Mouse (Mus musculus) splenic B cell, adult 2 months (primary cell): ENCODE measurements around the gene Fosl2.
"Not testable (repeated sequence)": the region's sequence is repeated elsewhere in the genome, so short reads cannot be mapped to it uniquely, and the experiment has no call there.

Source experiments
- DNase-seq: peaks from one replicate; pipeline ENCODE4 v3.0.0-alpha.2; 2011; ENCODE audit warnings: low read depth, low spot score
- H3K27me3 ChIP-seq: 2 replicates; pipeline ENCODE4 v1.6.1; 2012; ENCODE audit warnings: mild to moderate bottlenecking, low read length, moderate library complexity, mixed read lengths; ENCODE audit not compliant: control insufficient read depth, poor library complexity, insufficient read depth, severe bottlenecking
- H3K36me3 ChIP-seq: 2 replicates; pipeline ENCODE4 v1.6.1; 2012; ENCODE audit warnings: mild to moderate bottlenecking, low read length, moderate library complexity, mixed read lengths; ENCODE audit not compliant: control insufficient read depth, poor library complexity, insufficient read depth, severe bottlenecking

Gene Fosl2

DNA sequence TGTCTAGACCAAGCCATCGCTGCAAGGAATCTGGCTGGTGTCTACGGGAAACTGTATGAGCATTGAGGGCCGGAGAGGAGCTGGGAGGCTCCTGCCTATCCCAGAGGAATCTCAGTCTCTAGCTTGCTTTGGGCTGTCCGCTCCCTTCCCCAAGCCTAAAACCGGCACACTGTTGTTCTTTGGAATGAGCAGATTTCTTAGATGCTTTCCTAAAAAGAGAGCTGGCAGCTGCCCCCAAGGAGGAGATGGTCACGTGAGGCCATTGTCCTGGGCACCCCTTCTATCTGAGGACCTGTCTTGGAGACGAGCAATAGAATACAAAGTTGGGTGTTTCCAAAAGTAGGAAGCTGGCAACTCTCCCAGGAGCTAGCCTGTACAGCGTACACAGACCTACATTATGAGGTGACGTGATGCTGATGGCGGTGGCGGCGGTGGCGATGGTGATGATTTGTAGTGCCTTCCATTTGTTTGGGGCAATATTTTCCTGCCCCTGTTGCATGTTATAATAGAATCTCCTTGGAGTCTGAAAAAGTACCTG lies 7.9 kb downstream of the Fosl2 start:
- Histone ChIP-seq H3K27me3 (no peaks in the 10 kb centered on the region), H3K36me3 (no peaks in the 10 kb centered on the region)
- DNase-seq: no peak

DNA sequence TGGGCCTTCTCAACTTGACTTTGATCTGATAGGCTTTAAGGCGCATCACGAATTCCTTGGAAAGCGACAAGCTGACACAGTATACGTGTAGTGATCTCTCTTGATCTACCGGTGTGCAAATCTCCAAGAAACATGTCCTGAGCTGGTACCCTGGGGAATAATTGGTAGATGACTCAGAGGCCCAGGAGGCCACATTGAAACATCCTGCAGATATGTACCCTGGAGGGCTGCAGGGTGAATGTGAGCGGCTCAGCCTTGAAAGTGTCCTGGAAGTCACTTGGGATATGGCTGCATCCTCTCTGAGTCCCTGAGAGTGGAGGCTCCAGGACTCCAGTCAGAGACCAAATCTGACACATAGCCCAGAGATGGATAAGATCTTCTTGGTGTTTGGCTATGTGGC lies 10.7 kb downstream of the Fosl2 start:
- no peak for DNase-seq
- H3K36me3 ChIP-seq: no peaks in the 10 kb centered on the region
- H3K27me3 ChIP-seq: no peaks in the 10 kb centered on the region

DNA sequence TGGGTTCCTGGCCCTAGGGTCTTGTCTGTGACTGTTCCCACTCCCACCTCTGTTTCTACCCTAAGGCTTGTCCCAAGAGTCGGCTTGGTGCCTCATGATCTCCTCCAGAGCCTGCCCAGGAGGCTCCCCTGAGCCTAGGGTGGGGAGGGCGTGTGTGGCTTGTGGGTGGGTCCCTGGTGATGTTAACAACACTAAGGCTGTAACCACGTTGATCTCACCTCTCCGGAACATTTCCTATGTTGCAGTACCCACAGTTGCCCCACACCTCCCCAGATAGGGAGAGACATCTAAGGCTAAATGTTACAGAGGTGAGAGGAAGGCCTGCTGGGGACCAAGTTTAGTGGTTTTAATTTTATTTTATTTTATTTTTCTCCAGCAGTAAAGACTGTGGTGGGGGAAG lies 13.0 kb downstream of the Fosl2 start:
- Histone ChIP-seq H3K36me3 (no peaks in the 10 kb centered on the region), H3K27me3 (no peaks in the 10 kb centered on the region)
- DNase-seq: no peak

DNA sequence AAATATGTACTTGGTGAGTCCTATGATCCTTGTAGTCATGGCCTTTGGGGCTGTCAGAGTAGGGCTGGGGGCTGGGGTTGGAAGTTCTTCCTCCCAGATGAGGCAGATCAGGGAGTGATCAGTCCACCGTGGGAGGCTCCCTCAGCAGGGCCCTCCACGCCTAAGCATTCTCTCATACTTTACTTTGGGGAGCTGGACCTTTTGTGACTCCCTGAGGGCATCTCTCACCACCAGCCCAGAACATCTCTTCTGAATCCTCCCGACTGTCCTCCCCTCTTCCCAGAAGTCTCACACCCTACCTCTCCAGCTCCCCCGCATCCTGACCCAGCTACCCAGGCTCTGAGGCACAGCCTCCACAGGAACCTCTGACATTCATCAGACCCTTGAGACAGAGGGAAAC lies 15.6 kb downstream of the Fosl2 start:
- no peak for DNase-seq
- Histone ChIP-seq H3K36me3 (no peaks in the 10 kb centered on the region), H3K27me3 (no peaks in the 10 kb centered on the region)

DNA sequence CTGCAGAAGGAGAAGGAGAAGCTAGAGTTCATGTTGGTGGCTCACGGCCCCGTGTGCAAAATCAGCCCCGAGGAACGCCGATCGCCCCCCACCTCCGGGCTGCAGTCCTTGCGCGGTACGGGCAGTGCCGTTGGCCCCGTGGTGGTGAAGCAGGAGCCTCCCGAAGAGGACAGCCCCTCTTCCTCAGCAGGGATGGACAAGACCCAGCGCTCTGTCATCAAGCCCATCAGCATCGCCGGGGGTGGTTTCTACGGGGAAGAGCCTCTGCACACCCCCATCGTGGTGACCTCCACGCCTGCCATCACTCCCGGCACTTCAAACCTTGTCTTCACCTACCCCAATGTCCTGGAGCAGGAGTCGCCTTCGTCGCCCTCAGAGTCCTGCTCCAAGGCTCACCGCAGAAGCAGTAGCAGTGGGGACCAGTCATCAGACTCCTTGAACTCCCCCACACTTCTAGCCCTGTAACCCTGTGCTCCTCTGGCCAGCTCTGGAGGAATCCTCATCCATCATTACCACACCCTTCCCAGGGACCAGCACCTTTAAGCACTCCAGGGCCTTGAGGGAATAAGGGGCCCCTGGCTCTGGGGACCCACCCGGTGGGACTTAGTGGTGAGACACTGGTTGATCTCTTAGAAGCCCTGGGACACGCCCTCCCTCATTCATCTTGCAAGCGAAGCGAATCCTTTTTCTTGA lies 17.3 kb downstream of the Fosl2 start:
- no peaks in the 10 kb centered on the region for H3K27me3 ChIP-seq
- no peaks in the 10 kb centered on the region for H3K36me3 ChIP-seq
- no peak for DNase-seq

DNA sequence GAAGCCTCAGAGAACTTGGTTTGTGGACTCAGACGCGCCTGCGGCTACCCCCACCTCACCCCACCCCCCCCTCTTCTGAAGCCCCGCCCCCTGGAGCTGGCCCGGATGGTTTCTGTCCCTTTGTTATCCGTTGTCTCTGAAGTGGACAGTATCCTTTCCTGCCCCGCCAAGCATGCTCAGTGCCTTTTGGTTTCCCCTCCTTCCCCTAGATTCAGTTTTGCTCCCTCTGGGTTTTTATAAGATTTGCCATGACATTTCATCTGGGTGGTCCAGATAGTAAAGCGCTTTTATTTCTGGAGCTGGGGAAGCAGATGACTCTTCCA lies 17.8 kb downstream of the Fosl2 start:
- Histone ChIP-seq H3K27me3 (no peaks in the 10 kb centered on the region), H3K36me3 (no peaks in the 10 kb centered on the region)
- no peak for DNase-seq

DNA sequence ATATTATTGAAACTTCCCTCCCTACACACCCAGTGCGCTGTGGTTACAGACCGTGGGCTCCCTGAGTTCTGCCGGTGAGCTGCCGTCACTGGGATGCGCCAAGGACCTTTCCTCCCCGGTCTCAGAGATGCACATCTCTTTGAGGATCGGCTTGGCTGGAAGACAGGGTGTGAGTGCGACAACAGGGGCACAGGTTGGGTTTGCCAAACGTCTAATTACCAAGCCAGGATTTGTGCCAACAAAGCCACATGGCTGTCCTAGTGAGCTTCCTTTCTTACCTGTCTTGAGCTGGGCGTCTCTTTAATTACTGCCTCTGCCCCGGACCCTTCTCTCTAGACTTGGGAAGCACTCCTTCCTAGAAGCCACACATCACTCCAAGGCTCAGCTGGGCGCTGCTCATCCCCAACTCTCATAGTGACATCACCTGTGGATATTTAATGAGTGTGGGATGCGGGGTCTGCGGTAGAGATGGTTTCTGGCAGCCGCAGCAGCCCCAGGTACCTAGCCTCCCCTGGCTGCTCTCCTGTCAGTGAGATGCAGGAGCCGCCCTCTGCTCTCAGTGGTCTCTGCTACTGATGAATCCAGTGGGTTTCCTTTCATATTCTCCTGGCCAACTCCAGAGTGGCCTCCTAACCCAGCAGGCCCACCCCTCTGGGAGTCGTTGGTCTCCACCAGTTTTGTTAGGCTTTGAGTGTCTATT lies 18.3 kb downstream of the Fosl2 start:
- no peaks in the 10 kb centered on the region for H3K36me3 ChIP-seq
- DNase-seq: no peak
- H3K27me3 ChIP-seq: no peaks in the 10 kb centered on the region

DNA sequence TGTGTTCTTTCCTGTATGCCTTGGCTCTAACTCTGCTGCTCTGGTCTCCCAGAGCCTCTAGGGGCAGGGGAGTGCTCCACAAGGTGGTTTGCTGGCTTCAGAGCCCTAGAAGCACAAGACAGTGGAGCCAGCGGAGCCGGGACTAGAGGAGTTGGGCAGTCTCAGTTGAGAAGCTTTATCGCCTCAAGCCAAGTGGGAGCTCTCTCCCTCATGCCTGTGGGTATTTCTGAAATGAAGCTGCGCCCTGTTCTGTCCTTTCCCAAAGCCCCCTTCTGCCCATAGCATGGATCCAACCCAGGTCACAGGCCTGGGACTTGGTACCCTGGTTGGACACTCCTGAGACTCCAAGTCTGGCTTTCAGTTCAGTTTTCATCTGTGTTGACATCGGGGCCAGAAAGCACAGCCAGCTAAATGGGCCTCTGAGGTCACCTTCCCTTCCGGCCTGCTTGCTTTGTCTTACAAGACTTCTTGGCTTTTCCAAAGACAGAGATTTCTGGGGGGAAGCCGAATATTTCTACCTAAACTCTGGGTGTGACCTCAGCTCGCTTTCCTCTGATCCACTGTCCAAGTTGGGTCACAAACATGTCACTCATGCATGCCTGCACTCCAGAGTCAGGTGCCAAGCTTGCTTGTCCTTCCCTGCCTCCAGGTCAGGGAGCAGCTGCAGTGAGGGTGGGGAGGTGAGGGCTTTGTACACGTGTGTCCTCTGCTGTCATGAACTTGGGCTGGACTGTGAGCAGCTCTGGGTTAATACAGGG lies 19.5 kb downstream of the Fosl2 start:
- no peak for DNase-seq
- Histone ChIP-seq H3K27me3 (no peaks in the 10 kb centered on the region), H3K36me3 (no peaks in the 10 kb centered on the region)

DNA sequence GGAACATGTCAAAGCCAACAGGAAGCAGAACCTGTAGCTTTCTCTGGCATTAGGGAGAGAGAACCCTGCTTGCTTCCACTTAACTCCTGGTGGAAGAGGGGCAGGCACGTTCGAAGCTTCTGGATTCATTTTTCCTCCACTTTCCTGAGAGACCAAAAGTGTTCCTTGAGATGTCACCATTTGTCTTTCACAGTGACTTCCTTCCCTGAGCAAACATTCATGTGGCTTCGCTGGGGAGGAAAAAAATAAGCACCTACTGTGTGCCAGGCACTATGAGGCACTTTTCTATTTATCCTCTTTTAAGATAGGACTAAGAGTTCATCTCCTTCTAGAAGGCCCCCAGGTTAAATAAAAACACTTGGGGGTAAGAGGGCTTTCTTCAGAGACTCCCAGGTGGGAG lies 20.3 kb downstream of the Fosl2 start:
- Histone ChIP-seq H3K27me3 (no peaks in the 10 kb centered on the region), H3K36me3 (no peaks in the 10 kb centered on the region)
- DNase-seq: no peak

DNA sequence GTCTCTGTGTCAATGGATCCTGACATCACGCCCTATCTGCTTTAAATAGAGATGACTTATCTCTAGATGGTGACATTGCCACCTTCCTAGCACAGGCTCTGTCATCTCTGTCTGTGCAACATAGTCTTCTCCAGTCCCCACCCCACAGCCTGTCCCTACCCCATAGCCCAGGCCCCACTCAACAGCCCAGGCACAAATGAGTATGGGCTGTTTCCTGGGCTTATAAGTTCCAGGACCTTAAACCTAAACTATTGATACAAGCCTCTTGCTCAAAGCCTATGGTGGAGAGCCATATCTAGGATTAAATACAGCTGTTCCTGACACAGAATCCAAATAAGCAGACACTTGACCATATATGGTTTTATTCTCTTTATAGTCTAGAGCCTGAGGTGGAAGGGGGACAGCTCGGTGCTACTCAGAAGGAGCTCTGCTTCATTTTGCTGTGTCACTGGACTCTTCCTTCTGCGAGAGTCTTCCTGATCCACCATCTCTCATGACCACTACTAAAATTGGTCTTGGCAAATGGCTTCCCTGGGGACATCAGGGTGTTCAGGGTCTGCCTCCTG lies 28.0 kb downstream of the Fosl2 start:
- no peaks in the 10 kb centered on the region for H3K36me3 ChIP-seq
- DNase-seq: no peak
- no peaks in the 10 kb centered on the region for H3K27me3 ChIP-seq

DNA sequence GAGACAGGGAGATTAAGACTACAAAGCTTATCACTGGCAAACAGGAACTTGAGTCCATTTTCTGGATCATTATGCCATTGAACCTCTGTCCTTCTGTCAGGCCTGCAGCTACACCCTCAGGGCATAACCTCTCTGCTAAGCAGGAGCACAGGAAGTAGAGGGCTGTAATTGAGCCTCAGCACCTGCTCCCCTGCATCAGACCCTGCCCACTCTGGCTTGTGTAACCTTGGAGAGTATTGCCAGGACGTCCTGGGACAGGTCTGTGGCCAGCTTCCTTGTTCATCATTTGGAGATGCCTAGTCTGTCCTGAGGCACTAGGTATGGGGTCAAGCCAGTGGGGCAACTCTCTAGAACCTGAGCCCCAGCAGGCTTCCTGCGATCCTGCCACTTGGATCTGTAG lies 36.6 kb downstream of the Fosl2 start:
- DNase-seq: no peak
- Histone ChIP-seq H3K36me3 (no peaks in the 10 kb centered on the region), H3K27me3 (no peaks in the 10 kb centered on the region)

DNA sequence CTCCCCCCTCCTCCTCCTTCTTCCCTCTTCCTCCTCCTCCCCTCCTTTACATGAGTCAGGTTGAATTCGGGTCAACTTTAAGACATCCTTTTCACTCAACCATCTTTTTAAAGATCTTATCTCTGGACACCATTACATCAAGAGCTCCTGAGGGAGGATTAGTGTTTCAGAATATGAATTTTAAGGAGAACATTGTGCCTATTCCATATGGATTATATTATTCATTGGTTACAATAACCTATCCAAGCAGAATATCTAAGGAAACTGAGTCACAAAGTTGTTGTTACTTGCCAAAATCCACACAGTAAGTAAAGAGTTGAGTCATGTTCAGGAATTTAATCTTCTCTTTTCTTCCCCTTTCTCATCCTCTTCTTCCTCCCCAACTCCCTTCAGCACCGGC lies 41.2 kb downstream of the Fosl2 start:
- H3K36me3 ChIP-seq: no peaks in the 10 kb centered on the region
- DNase-seq: no peak
- no peaks in the 10 kb centered on the region for H3K27me3 ChIP-seq

DNA sequence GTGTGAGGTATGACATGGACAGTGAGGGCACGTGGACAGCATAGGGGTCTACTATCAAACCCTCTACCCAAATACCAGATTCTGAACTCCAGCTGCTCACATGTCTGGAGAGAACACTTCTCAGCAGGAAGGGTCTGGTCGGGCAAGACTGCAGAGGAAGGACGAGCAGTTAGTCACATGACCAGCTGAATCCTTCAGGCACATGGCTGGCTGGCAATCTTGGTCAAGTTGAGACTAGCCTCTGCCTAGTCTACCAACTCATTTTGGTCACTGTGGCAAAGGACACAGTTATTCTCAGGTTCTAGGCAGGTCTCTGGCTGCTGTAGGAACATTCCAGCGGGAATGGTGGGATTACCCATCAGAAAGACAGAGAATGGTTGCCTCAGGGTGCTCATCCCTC lies 42.1 kb downstream of the Fosl2 start:
- no peaks in the 10 kb centered on the region for H3K36me3 ChIP-seq
- no peak for DNase-seq
- H3K27me3 ChIP-seq: no peaks in the 10 kb centered on the region

DNA sequence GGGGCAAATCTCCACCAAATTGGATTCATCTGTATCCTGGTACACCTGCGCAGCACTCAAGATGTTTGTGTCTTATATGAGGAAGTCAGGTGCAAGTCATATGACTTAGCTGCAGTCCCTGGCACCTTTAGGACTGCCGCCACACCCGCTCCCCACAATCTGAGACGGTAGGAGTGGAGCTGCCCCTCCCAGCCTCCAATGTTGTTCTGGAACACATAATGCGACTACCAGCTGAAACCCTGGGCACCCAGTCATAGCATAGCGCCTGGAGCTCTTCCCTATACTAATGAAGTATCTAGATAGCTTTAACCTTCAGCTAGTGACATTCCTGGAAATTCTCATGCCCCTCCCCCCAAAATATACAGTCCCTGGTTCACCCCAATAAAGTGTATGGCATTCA lies 43.1 kb downstream of the Fosl2 start:
- H3K27me3 ChIP-seq, DNase-seq, H3K36me3 ChIP-seq: not testable (repeated sequence)
